Mouse (Mus musculus): ENCODE results near the gene Cfdp1.

- no peak for TF ChIP-seq CTCF (IDR thresholded peaks at IDR 0.05; ENCODE audit: low read depth, low read length)
- no peak for TF ChIP-seq POLR2A (IDR thresholded peaks at IDR 0.05; ENCODE audit: borderline replicate concordance, low read depth, low read length)
Observed at GRCm38 (mm10) chr8:111835540-111835939, 18.6 kb downstream of the Cfdp1 start.

Data from bone marrow macrophage, adult 2 months (primary cell).